Mouse (Mus musculus) embryonic fibroblast, embryonic 13.5 days (primary cell): ENCODE data around the gene Mst1r. TPM values are rescaled to one million over a fixed set of nuclear protein-coding genes. Genes with fewer than 3 reads are reported as not detected.

Experiments used
- H3K27ac ChIP-seq: 2 replicates; pipeline ENCODE4 v1.5.1; 2012; ENCODE audit warnings: low read length, control low read depth, inconsistent platforms; ENCODE audit not compliant: insufficient read depth
- H3K4me1 ChIP-seq: 2 replicates; pipeline ENCODE4 v1.6.1; 2011; ENCODE audit warnings: low read length; ENCODE audit not compliant: control insufficient read depth, insufficient read depth
- H3K4me3 ChIP-seq: 2 replicates; pipeline ENCODE4 v1.5.1; 2011; ENCODE audit warnings: mild to moderate bottlenecking, control low read depth, low read length; ENCODE audit not compliant: insufficient read depth
- CTCF ChIP-seq: IDR thresholded peaks from 2 replicates; pipeline ENCODE4 v1.5.1; 2011; ENCODE audit warnings: mild to moderate bottlenecking, control low read depth, low read length, moderate library complexity, borderline replicate concordance; ENCODE audit not compliant: insufficient read depth
- POLR2A ChIP-seq: IDR thresholded peaks from 2 replicates; pipeline ENCODE4 v1.6.1; 2011; ENCODE audit warnings: low read depth, mild to moderate bottlenecking, control low read depth, low read length, moderate library complexity
- polyA plus RNA-seq: library from polyadenylated mRNA; stranded (reverse); fragments of >200 nt; gene quantifications from 2 replicates; pipeline ENCODE4 v1.2.4, GENCODE M21; 2011; ENCODE audit warnings: low read depth; ENCODE audit not compliant: missing spikeins, insufficient read length

Gene Mst1r
- polyA plus RNA-seq, 1 experiment, result 0.61 TPM

DNA sequence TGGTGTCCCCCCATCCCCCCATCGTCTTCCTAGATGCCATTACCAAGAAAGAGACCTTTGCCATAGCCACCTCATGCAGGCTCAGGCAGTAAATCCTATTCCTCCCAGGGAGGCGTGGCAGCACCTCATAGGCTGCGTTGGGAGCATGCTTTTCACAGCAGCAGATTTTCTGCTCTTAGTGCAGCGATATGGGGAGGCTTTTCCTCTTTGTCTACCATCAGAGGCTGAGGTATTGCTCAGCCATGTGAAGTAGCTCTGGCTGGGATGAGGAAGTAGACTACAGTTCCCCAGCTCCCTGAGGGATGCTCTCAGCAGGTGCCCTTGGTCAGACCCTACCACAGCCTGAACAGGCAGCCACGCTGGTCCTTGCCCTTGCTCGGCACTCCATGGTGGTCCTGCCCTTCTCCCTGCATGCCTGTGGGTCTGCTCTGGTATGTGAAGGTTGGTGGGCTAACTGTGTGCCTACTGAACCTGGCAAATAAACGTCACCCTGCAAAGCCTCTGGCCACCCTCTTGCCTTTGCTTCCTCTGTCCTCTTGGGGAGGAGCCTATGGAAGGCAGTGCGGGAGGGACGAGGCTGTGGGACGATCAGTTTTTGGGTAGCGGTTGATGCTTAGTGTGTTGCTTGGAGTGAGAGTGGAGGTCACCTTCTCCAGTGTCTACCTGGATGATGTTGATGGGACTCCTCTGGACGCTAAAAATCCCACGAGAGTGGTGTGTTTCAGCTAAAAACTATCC lies 42.7 kb downstream of the Mst1r start:
- TF ChIP-seq POLR2A (no peak), CTCF (no peak)
- no peak overlapping the region for H3K27ac ChIP-seq
- H3K4me1 ChIP-seq, result peaks cover 6% of the 10 kb centered on the region; the same call in 1 of the 2 replicates
- no peak overlapping the region for H3K4me3 ChIP-seq

DNA sequence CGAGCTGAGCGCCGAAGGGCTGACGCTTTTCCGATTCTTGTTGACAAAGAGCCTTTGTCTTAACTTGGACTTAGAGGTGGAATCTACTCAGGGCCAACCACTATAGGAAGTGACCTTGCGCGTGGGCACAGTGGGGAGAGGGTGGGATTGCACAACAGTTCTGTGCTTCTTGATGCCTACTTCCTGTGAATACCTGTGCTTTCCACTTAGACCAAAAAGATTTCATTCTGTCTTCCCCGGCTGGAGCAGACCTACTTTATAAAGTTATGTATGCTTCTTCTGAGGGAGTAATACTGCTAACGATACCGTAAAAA lies 43.2 kb downstream of the Mst1r start, which contains the start of gene Traip:
TSS of gene Traip (plus strand) at position 215 of the 314 bp plus-strand sequence.
- Histone ChIP-seq H3K4me3 (peak within 1 kb of the TSS; percentile 80), H3K4me1 (peaks cover 6% of the 10 kb centered on the region; the same call in 1 of the 2 replicates), H3K27ac (peak within 1 kb of the TSS; percentile 10; the same call in 1 of the 2 replicates)
- TF ChIP-seq POLR2A, result no peak
- no peak for TF ChIP-seq CTCF

DNA sequence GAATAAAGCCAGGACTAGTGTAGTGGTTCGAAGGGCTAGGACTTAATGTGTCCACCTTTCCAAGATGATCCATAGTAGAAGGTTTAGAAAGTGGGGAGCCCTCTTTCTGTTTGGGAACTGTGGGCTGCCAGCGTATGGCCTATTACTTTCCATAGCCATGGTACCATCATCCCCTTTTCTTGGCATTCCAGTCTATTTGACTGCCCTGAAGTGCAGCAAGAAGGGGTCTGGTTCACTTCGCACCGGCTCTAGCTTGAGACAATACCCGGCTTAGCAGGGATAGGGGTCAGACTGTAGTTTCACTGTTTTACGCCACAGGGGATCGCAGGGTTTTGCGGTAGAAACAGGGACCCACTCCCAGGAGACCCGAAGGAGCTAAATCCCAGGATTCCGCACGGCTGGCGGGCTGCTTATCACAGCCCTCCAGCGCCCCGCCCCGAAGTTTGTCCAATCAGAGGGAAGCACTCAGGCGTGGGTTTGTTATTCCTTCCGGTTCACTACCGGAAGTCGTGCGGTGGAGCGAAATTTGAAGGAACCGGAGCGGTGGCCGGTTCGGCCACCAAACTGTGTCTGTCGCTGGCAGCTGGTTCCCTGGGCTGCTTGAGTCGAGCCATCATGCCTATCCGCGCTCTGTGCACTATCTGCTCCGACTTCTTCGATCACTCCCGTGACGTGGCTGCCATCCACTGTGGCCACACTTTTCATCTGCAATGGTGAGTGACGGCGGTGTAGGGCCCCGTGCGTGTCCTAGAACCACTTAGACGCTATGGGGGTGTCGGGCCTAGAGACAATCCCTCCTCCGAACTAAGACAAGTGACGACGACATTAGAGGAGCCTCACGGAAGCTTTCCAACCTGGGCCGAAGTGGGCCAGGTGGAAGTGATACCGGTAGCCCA lies 44.0 kb downstream of the Mst1r start:
- TF ChIP-seq POLR2A, result peak; percentile 88
- no peak for TF ChIP-seq CTCF
- peak overlapping the region; percentile 80 for H3K4me3 ChIP-seq
- peak overlapping the region; percentile 10; the same call in 1 of the 2 replicates for H3K27ac ChIP-seq
- H3K4me1 ChIP-seq, result peaks cover 8% of the 10 kb centered on the region

DNA sequence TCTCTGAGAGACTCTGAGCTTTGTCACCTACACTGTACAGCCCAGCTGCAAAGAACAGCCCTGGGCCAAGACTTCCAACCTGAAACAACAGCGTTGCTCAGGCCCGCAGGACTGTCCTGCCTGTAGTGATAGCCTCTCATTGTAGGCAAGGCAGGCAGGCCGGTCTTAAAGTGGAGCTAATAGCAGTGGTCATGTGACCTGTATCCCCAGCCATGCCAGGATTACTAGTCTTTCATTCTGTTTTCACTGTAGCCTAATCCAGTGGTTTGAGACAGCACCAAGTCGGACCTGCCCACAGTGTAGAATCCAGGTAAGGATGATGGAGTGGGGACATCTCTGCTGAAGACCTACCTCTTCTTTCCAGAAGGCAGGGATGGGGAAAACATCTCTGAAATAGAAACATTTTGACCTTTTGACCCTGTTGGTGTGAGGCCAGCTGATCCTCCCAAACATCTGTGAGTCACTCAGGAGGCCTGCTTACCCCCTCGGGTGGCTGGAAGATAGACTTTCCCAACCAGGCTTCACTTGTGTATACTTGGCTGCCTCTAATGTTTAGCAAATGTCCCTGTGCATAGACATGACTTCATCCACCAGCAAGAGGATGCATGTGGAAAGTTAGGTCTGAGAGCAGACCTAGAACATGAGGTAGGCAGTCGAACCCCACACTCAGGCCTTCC lies 49.1 kb downstream of the Mst1r start:
- Histone ChIP-seq H3K27ac (no peak overlapping the region), H3K4me1 (peaks cover 13% of the 10 kb centered on the region), H3K4me3 (no peak overlapping the region)
- TF ChIP-seq CTCF, result no peak
- no peak for TF ChIP-seq POLR2A

DNA sequence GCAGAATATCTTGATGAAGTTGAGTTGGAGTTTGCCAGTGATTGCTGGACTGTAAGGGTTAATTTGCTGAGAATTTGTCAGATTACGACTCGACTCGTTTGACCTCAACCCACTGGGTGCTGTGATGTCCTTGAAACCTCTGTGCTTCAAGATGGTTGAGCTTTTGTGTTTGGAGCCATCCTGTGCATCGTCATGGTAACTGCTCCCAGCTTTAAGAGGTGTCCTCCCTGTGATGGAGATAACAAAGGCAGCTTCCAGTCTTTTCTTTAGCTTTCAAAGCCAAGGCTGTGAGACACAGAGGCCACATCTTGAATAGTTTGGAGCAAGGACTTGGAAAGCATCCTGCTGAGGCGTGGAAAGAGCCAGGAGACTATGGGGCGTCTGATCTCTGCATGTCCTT lies 50.5 kb downstream of the Mst1r start:
- Histone ChIP-seq H3K4me3 (no peak overlapping the region), H3K27ac (no peak overlapping the region), H3K4me1 (peaks cover 7% of the 10 kb centered on the region)
- TF ChIP-seq CTCF (no peak), POLR2A (no peak)

DNA sequence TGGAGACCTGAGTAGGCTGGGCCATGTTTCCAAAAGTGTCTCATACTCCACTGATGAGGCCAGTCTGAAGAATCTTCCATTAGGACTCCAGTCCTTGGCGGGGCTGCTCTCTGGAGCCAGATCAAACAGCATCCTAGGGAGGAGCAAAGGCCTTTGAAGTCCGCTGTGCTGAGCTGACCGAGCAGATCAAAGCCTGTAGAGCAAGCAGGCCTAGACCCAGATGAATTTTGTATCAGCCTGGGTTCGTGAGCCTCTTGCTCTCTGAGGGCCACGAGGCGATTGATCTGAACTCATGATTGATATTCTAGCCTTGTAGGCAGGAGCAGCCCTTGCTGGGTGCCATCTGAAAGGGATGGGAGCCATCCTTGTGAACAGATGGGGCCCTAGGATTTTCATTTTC lies 53.2 kb downstream of the Mst1r start:
- Histone ChIP-seq H3K27ac (no peak overlapping the region), H3K4me1 (peaks cover 7% of the 10 kb centered on the region), H3K4me3 (no peak overlapping the region)
- no peak for TF ChIP-seq CTCF

DNA sequence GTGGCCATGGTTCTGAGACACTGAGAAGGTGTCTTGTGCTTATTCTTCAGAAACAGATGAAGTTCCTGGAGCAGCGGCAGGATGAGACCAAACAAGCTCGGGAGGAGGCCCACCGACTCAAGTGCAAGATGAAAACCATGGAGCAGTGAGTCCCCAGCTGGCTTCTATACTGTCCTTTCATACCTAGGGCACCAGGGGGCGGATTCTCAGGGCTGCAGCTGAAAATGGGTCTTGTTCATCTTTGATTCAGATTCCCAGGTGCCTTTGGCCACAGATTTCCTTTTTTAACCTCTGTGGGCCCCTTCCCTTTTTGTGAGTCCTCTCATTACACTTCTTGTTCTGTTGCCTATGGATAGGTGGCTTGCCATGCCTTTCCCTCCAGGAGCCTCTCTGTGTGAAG lies 54.3 kb downstream of the Mst1r start:
- Histone ChIP-seq H3K27ac (no peak overlapping the region), H3K4me1 (peaks cover 2% of the 10 kb centered on the region), H3K4me3 (no peak overlapping the region)
- no peak for TF ChIP-seq POLR2A
- TF ChIP-seq CTCF, result no peak

DNA sequence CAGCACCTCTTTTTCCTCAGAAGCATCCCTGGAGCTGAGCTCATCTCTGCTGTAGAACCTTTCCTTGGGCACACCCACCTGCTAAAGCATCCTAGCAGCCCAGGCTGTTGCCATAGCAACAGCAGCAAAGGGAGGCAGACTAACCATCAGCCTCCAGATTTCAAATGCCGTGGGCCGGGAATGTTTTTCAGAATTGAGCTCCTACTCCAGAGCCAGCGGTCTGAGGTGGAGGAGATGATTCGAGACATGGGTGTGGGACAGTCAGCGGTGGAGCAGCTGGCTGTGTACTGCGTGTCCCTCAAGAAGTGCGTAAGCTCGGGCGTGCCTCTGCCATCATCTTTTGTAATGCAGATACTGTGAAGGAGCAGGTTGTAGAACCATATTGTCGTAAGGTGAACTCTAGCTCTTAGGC lies 54.7 kb downstream of the Mst1r start:
- TF ChIP-seq POLR2A (no peak), CTCF (no peak)
- Histone ChIP-seq H3K27ac (no peak overlapping the region), H3K4me3 (no peak overlapping the region), H3K4me1 (no peaks in the 10 kb centered on the region)

DNA sequence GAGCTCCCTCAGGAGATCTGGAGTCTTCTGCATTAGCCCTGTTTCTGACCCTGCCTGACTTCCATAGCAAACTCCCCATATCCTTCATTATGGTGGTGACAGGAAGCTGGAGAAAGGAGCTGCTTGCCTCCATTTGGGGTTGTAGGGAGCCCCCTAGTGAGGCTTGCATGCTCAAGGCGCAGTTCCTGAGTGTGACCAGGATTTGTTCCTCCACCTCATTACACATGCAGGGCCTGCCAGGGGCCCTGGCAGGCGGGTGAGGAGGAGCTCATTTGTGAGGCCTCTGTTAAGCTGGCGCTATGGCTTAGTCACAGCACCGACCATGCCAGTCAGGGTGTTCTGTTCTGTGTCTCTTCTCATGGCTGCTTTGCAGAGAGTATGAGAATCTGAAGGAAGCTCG lies 55.2 kb downstream of the Mst1r start:
- Histone ChIP-seq H3K4me3 (no peak overlapping the region), H3K4me1 (no peaks in the 10 kb centered on the region), H3K27ac (no peak overlapping the region)
- TF ChIP-seq POLR2A (no peak), CTCF (peak; percentile 34; the same call in 1 of the 2 replicates)

DNA sequence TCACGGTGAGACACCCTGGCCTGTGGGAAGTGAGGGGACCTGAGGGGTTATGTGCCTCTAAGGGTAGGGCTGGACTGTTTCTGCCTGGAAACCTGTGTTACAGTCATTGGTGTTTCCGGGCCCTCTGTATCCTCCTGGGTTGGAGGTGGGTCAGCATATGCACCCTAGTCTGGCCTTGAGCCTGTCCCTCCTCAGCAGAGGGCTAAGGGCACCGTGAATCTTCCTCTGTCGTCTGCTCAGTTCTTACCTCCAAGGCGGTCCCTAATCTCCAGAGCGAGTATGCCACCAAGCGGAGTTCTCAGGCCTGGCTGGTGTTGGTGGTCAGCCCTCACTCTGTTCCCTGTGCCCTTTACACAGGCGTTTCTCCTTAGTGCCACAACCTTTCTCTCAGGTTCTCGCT lies 56.2 kb downstream of the Mst1r start:
- no peaks in the 10 kb centered on the region for H3K4me1 ChIP-seq
- no peak overlapping the region for H3K27ac ChIP-seq
- TF ChIP-seq CTCF (no peak), POLR2A (no peak)
- no peak overlapping the region for H3K4me3 ChIP-seq
